7 mouse cellular contexts compared by ENCODE assay signal in the genomic region with DNA sequence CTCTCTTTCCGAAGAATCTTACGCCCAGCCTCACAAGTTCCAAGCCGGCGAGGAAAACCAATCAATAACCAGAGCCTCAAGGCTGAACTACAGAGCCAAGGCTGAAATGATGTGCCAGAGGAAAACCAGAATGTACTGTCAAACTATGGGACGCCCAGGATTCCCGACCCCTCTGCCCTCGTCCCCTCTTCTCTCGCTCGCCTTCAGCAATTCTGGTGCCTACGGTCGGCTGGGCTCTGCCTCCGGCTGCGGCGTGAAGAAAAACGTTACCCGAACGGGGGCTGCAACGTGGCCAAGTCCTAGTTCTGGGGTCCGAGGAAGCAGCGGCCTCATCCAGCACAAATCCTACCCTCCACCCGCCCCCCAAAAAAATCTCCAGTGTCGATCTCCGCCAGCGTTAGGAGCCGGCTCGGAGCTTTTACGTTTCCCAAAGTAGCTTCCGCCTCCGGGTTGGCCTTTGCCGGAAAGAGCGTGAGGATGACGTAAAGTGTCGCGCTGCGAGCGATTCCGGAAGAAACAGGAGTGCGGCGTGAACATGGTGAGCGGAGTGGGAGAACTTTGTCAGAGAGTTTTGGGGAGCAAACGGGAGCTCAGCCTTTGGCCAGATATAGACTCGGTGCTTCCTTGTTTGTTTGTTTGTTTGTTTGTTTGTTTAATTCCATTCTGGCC. TPM values are rescaled to one million over a fixed set of nuclear protein-coding genes. Genes with fewer than 3 reads are reported as not detected.
DNase-seq lines count a peak whose midpoint lies in the region; ATAC-seq lines count a peak whose summit lies in the region.

Gene Fcf1, plus strand, starts transcription at position 470 of the 669 bp plus-strand sequence.
Gene Arel1, minus strand, starts transcription at position 473 of the 669 bp plus-strand sequence.

- 0 out of 2 replicates have a peak, but pooled peaks have one; percentile 39 for ATAC-seq in embryonic facial prominence, embryonic 11.5 days (replicated peaks; ENCODE audit: insufficient number of reproducible peaks, low FRiP score, low TSS enrichment, low read depth)
- ATAC-seq in limb, embryonic 11.5 days (ENCODE audit: insufficient number of reproducible peaks, low FRiP score, low TSS enrichment, low read depth): 0 out of 2 replicates have a peak, but pooled peaks have one; percentile 39
- peak; percentile 48; the same call in 1 of the 2 replicates for ATAC-seq in midbrain, embryonic 14.5 days (ENCODE audit: low FRiP score, low TSS enrichment)

- no peak within 1 kb of the TSS for H3K27ac ChIP-seq in embryonic facial prominence, embryonic 11.5 days (replicated peaks; ENCODE audit: low read depth, low read length)
- no peak within 1 kb of the TSS for H3K27ac ChIP-seq in limb, embryonic 11.5 days (replicated peaks; ENCODE audit: low read depth, low read length)
- peak within 1 kb of the TSS; percentile 67; the same call in 1 of the 2 replicates for H3K27ac ChIP-seq in midbrain, embryonic 14.5 days (replicated peaks; ENCODE audit: low read depth, low read length)

- H3K9ac ChIP-seq in embryonic facial prominence, embryonic 11.5 days (replicated peaks; ENCODE audit: low read length): peak within 1 kb of the TSS; percentile 85
- peak within 1 kb of the TSS; percentile 74 for H3K9ac ChIP-seq in limb, embryonic 11.5 days (ENCODE audit: low read length)
- H3K9ac ChIP-seq in midbrain, embryonic 14.5 days (replicated peaks; ENCODE audit: low read length): peak within 1 kb of the TSS; percentile 85

- DNase-seq in adrenal gland, postnatal 14 days: peak; percentile 93
- DNase-seq in embryonic facial prominence, embryonic 11.5 days (ENCODE audit: low spot score): peak; percentile 95
- peak; percentile 99 for DNase-seq in heart, adult 11 months
- DNase-seq in kidney, adult 18-20 months: peak; percentile 90
- peak; percentile 90 for DNase-seq in limb, embryonic 11.5 days (ENCODE audit: low spot score)
- peak; percentile 96 for DNase-seq in midbrain, embryonic 14.5 days
- peak; percentile 75 to 83 for DNase-seq in spleen, adult 18-20 months

- H3K4me2 ChIP-seq in embryonic facial prominence, embryonic 11.5 days (ENCODE audit: low read depth, low read length): peak within 1 kb of the TSS; percentile 89
- H3K4me2 ChIP-seq in limb, embryonic 11.5 days (ENCODE audit: low read depth, severe bottlenecking): peak within 1 kb of the TSS; percentile 95
- peak within 1 kb of the TSS; percentile 98 for H3K4me2 ChIP-seq in midbrain, embryonic 14.5 days (ENCODE audit: low read length)

- no peaks in the 10 kb centered on the region for H3K36me3 ChIP-seq in embryonic facial prominence, embryonic 11.5 days (replicated peaks; ENCODE audit: control insufficient read depth, insufficient read depth, low read depth, low read length)
- H3K36me3 ChIP-seq in limb, embryonic 11.5 days (ENCODE audit: control insufficient read depth, insufficient read depth, low read length): peaks cover 3% of the 10 kb centered on the region; the same call in 1 of the 2 replicates
- peaks cover 23% of the 10 kb centered on the region for H3K36me3 ChIP-seq in midbrain, embryonic 14.5 days (ENCODE audit: control insufficient read depth, insufficient read depth, low read length)

- H3K9me3 ChIP-seq in embryonic facial prominence, embryonic 11.5 days (replicated peaks; ENCODE audit: control insufficient read depth, low read length): no peaks in the 10 kb centered on the region
- H3K9me3 ChIP-seq in limb, embryonic 11.5 days (ENCODE audit: control insufficient read depth, low read length): no peaks in the 10 kb centered on the region
- no peaks in the 10 kb centered on the region for H3K9me3 ChIP-seq in midbrain, embryonic 14.5 days (ENCODE audit: control insufficient read depth, low read length)

- 0% methylated on average over 42 of the region's 42 CpGs for WGBS in embryonic facial prominence, embryonic 11.5 days
- under 1% methylated on average over 42 of the region's 42 CpGs for WGBS in limb, embryonic 11.5 days
- WGBS in midbrain, embryonic 14.5 days: under 1% methylated on average over 42 of the region's 42 CpGs

- no peaks in the 10 kb centered on the region for H3K4me1 ChIP-seq in embryonic facial prominence, embryonic 11.5 days (ENCODE audit: control insufficient read depth, insufficient read depth, low read length)
- peaks cover 6% of the 10 kb centered on the region for H3K4me1 ChIP-seq in limb, embryonic 11.5 days (ENCODE audit: control insufficient read depth, insufficient read depth, low read length)
- H3K4me1 ChIP-seq in midbrain, embryonic 14.5 days (ENCODE audit: control insufficient read depth, insufficient read depth, low read length): peaks cover 16% of the 10 kb centered on the region

- H3K4me3 ChIP-seq in embryonic facial prominence, embryonic 11.5 days (ENCODE audit: low read depth, low read length): peak within 1 kb of the TSS; percentile 81
- peak within 1 kb of the TSS; percentile 91 for H3K4me3 ChIP-seq in limb, embryonic 11.5 days (ENCODE audit: low read depth, low read length)
- peak within 1 kb of the TSS; percentile 81 for H3K4me3 ChIP-seq in midbrain, embryonic 14.5 days (replicated peaks; ENCODE audit: low read depth, low read length)

- H3K27me3 ChIP-seq in embryonic facial prominence, embryonic 11.5 days (ENCODE audit: control insufficient read depth, insufficient read depth, low read length): no peaks in the 10 kb centered on the region
- H3K27me3 ChIP-seq in limb, embryonic 11.5 days (ENCODE audit: control insufficient read depth, insufficient read depth, low read length): no peaks in the 10 kb centered on the region
- no peaks in the 10 kb centered on the region for H3K27me3 ChIP-seq in midbrain, embryonic 14.5 days (ENCODE audit: control insufficient read depth, insufficient read depth, low read length)

RNA-seq across cellular contexts. Expression of gene Fcf1, which starts in this region (rescaled TPM):
- 96.0 and 111 TPM in 2 replicates for total RNA-seq in adrenal gland, postnatal 14 days (2021)
- polyA plus RNA-seq in embryonic facial prominence, embryonic 11.5 days (2014; fragmentation: Nextera tagmentation; extraction: Ambion mirVana): 163 and 169 TPM in 2 replicates
- polyA plus RNA-seq in limb, embryonic 11.5 days (2014; fragmentation: Nextera tagmentation; extraction: Ambion mirVana): 167 and 169 TPM in 2 replicates
- 95.9 and 105 TPM in 2 replicates for polyA plus RNA-seq in midbrain, embryonic 14.5 days (2014; fragmentation: Nextera tagmentation; extraction: Ambion mirVana)

RNA-seq across cellular contexts. Expression of gene Arel1, which starts in this region (rescaled TPM):
- 27.9 and 35.2 TPM in 2 replicates for total RNA-seq in adrenal gland, postnatal 14 days (2021)
- polyA plus RNA-seq in embryonic facial prominence, embryonic 11.5 days (2014; fragmentation: Nextera tagmentation; extraction: Ambion mirVana): 19.9 and 21.1 TPM in 2 replicates
- 18.0 and 18.9 TPM in 2 replicates for polyA plus RNA-seq in limb, embryonic 11.5 days (2014; fragmentation: Nextera tagmentation; extraction: Ambion mirVana)
- 33.2 and 40.5 TPM in 2 replicates for polyA plus RNA-seq in midbrain, embryonic 14.5 days (2014; fragmentation: Nextera tagmentation; extraction: Ambion mirVana)
